In the genomic region with DNA sequence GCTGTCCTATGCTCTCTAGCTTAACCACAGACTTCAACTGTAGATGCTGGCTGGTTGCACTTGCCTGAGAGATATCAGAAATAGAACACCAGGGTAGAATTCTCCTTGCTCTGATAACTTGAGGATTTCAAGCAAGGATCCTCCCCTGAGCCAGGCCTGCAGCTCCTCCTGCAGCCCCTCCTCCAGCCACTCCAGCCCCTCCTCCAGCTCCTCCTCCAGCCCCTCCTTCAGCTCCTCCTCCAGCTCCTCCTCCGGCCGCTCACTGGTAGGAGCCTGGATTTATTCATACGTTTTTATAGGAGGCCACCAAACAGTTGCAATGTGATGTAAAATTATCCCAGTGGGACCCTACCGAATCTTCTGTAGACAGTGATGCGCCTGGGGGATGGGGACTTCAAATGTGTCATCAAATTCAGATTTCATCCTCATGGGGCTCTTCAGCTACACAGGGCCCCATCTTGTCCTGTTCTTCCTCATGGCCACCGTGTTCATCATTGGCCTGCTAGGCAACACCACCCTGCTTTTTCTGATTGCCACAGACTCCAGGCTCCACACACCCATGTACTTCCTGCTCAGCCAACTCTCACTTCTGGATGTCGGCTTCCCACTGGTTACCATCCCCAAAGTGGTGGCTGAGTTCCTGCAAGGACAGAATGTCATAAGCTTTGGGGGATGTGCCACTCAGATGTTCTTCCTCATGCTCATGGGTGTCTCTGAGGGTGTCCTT, we compare ENCODE assay signal across 13 mouse cellular contexts. TPM values are rescaled to one million over a fixed set of nuclear protein-coding genes. Genes with fewer than 3 reads are reported as not detected.
DNase-seq lines count a peak whose midpoint lies in the region; ATAC-seq and TF ChIP-seq lines count a peak whose summit lies in the region.
"Not testable (repeated sequence)": the region's sequence is repeated elsewhere in the genome, so short reads cannot be mapped to it uniquely, and the experiment has no call there.
"Had no signal": no experiment of that assay in that cellular context is flagged by ENCODE, and none has a peak within 500 bp of the region (broad histone marks: within the 10 kb centered on the region; RNA-seq: fewer than 3 reads in every experiment).

No protein-coding gene starts in this region.

- TF ChIP-seq POLR2A in MEL (IDR thresholded peaks at IDR 0.05; ENCODE audit: control insufficient read depth in 1 of 2, insufficient read depth in 1 of 2, low read depth in 1 of 2, low read length in 2 of 2, poor library complexity in 1 of 2); brain, embryonic 14.5 days (IDR thresholded peaks at IDR 0.05; ENCODE audit: borderline replicate concordance, extremely low read depth, insufficient read depth, insufficient read length, poor library complexity, severe bottlenecking): not testable (repeated sequence)

- H3K4me3 ChIP-seq in MEL (ENCODE audit: control insufficient read depth in 1 of 2, insufficient read depth in 1 of 2, low read depth in 2 of 2, low read length in 2 of 2); intestine, embryonic 15.5 days (replicated peaks): not testable (repeated sequence)

- WGBS in intestine, embryonic 15.5 days: 64% methylated on average over 6 of the region's 7 CpGs

- not testable (repeated sequence) for H3K27me3 ChIP-seq in MEL (ENCODE audit: control insufficient read depth in 1 of 2, insufficient read depth in 2 of 2, low read length in 2 of 2); intestine, embryonic 15.5 days (replicated peaks)

- not testable (repeated sequence) for H3K4me1 ChIP-seq in MEL (ENCODE audit: control insufficient read depth in 1 of 2, insufficient read depth in 2 of 2, low read length in 2 of 2); intestine, embryonic 15.5 days (replicated peaks)

- not testable (repeated sequence) for H3K4me2 ChIP-seq in intestine, embryonic 15.5 days (replicated peaks)

- TF ChIP-seq CTCF in MEL (IDR thresholded peaks at IDR 0.05 in 2 of 3, conservative IDR thresholded peaks at IDR 0.05 in 1 of 3; ENCODE audit: control insufficient read depth in 1 of 3, insufficient read depth in 1 of 3, low read depth in 2 of 3, low read length in 3 of 3, poor library complexity in 1 of 3, severe bottlenecking in 1 of 3); brain, embryonic 14.5 days (IDR thresholded peaks at IDR 0.05; ENCODE audit: borderline replicate concordance, extremely low read depth, insufficient read depth, insufficient read length): not testable (repeated sequence)

- not testable (repeated sequence) for H3K79me2 ChIP-seq in MEL (ENCODE audit: control insufficient read depth, insufficient read depth, low read length, poor library complexity)

- H3K9ac ChIP-seq in MEL (ENCODE audit: control insufficient read depth, low read depth, low read length, poor library complexity, severe bottlenecking); intestine, embryonic 15.5 days: not testable (repeated sequence)

- H3K27ac ChIP-seq in MEL (ENCODE audit: control insufficient read depth, low read depth, low read length); intestine, embryonic 15.5 days: not testable (repeated sequence)

- not testable (repeated sequence) for TF ChIP-seq EP300 in MEL (IDR thresholded peaks at IDR 0.05; ENCODE audit: low read depth in 1 of 2, low read length in 2 of 2)

- DNase-seq in MEL (ENCODE audit: low read depth, low spot score): peak; percentile 73
- peak; percentile 13 for DNase-seq in brain, embryonic 14.5 days (ENCODE audit: low read depth)
- DNase-seq in gastrocnemius, postnatal 10 days: peak; percentile 39
- peak; percentile 6 for DNase-seq in layer of hippocampus, adult 11-12 months (ENCODE audit: low spot score)
- peak; percentile 56 for DNase-seq in lung, postnatal 14 days
- peak; percentile 24 for DNase-seq in retina, postnatal 1 day
- peak; percentile 53 for DNase-seq in thymus, postnatal 4 days

- H3K9me3 ChIP-seq in MEL (replicated peaks; ENCODE audit: insufficient read depth, low read length); intestine, embryonic 15.5 days: not testable (repeated sequence)

- TF ChIP-seq RAD21 in MEL (IDR thresholded peaks at IDR 0.05; ENCODE audit: low read depth, low read length): not testable (repeated sequence)

- peak; percentile 52; the same call in 1 of the 2 replicates for ATAC-seq in intestine, embryonic 15.5 days

- H3K36me3 ChIP-seq in MEL (ENCODE audit: control insufficient read depth in 1 of 2, insufficient read depth in 2 of 2, low read length in 2 of 2); intestine, embryonic 15.5 days: not testable (repeated sequence)

RNA-seq across cellular contexts. Expression of gene Olfr374, which starts 7.3 kb away (rescaled TPM):
- total RNA-seq in MEL (2012; rRNA removed): 0.08 TPM in 1 of 2 replicates, not detected in the other
- polyA plus RNA-seq in MEL (2012; ENCODE audit: insufficient read depth in 1 of 2, insufficient read length in 2 of 2, low read depth in 1 of 2, low replicate concordance in 2 of 2, missing spikeins in 1 of 2): under 1 TPM in 1 of 2 experiments, not detected in 1; 0.06 TPM
- not detected in 2 replicates for polyA plus RNA-seq in brain, embryonic 14.5 days (2012; rRNA removed)
- total RNA-seq in gastrocnemius, postnatal 10 days (2021): not detected
- 0.01 and 0.04 TPM in 2 replicates for polyA plus RNA-seq in intestine, embryonic 15.5 days (2015; fragmentation: Nextera tagmentation; extraction: Ambion mirVana)
- total RNA-seq: CH12.LX; gastrocnemius, adult 8-10 months; liver, adult 2 months had no signal
- polyA plus RNA-seq: hindbrain, embryonic 12.5 days; liver, adult 2 months; midbrain, embryonic 12.5 days had no signal

RNA-seq across cellular contexts. Expression of gene Olfr373, which starts 16.6 kb away (rescaled TPM):
- 0.04 TPM in 1 of 2 replicates, not detected in the other for total RNA-seq in MEL (2012; rRNA removed)
- 1 to 10 TPM in 1 of 2 experiments, not detected in 1; 1.0 TPM for polyA plus RNA-seq in MEL (2012; ENCODE audit: insufficient read depth in 1 of 2, insufficient read length in 2 of 2, low read depth in 1 of 2, low replicate concordance in 2 of 2, missing spikeins in 1 of 2)
- not detected in 2 replicates for polyA plus RNA-seq in brain, embryonic 14.5 days (2012; rRNA removed)
- not detected for total RNA-seq in gastrocnemius, postnatal 10 days (2021)
- 0.05 and 0.09 TPM in 2 replicates for polyA plus RNA-seq in intestine, embryonic 15.5 days (2015; fragmentation: Nextera tagmentation; extraction: Ambion mirVana)
- total RNA-seq: CH12.LX; gastrocnemius, adult 8-10 months; liver, adult 2 months had no signal
- polyA plus RNA-seq: hindbrain, embryonic 12.5 days; liver, adult 2 months; midbrain, embryonic 12.5 days had no signal

RNA-seq across cellular contexts. Expression of gene Tpm4, which starts 35.2 kb away (rescaled TPM):
- total RNA-seq in MEL (2012; rRNA removed): 0.12 TPM in 1 of 2 replicates, not detected in the other
- under 1 TPM in 1 of 2 experiments, not detected in 1; 0.36 TPM for polyA plus RNA-seq in MEL (2012; ENCODE audit: insufficient read depth in 1 of 2, insufficient read length in 2 of 2, low read depth in 1 of 2, low replicate concordance in 2 of 2, missing spikeins in 1 of 2)
- 134 and 149 TPM in 2 replicates for polyA plus RNA-seq in brain, embryonic 14.5 days (2012; rRNA removed)
- 100 to 1,000 TPM; 115 to 142 TPM for total RNA-seq in gastrocnemius, postnatal 10 days (2021)
- polyA plus RNA-seq in intestine, embryonic 15.5 days (2015; fragmentation: Nextera tagmentation; extraction: Ambion mirVana): 545 and 589 TPM in 2 replicates

RNA-seq across cellular contexts. Expression of gene Olfr372, which starts 58.5 kb away (rescaled TPM):
- total RNA-seq in MEL (2012; rRNA removed): 0.04 TPM in 1 of 2 replicates, not detected in the other
- polyA plus RNA-seq in MEL (2012; ENCODE audit: insufficient read depth in 1 of 2, insufficient read length in 2 of 2, low read depth in 1 of 2, low replicate concordance in 2 of 2, missing spikeins in 1 of 2): under 1 TPM in 1 of 2 experiments, not detected in 1; 0.01 TPM
- polyA plus RNA-seq in brain, embryonic 14.5 days (2012; rRNA removed): not detected in 2 replicates
- total RNA-seq in gastrocnemius, postnatal 10 days (2021): not detected
- polyA plus RNA-seq in intestine, embryonic 15.5 days (2015; fragmentation: Nextera tagmentation; extraction: Ambion mirVana): not detected in 2 replicates
- total RNA-seq: CH12.LX; gastrocnemius, adult 8-10 months; liver, adult 2 months had no signal
- polyA plus RNA-seq: hindbrain, embryonic 12.5 days; liver, adult 2 months; midbrain, embryonic 12.5 days had no signal

Comparison
In these comparisons a context has a peak if more than half of its experiments do, and no peak if none do; other contexts are left out.
1. DNase-seq: peak in every context shown above with its lines; median percentile 73 in MEL; 56 in lung, postnatal 14 days; 53 in thymus, postnatal 4 days; 39 in gastrocnemius, postnatal 10 days; 24 in retina, postnatal 1 day; 13 in brain, embryonic 14.5 days; 6 in layer of hippocampus, adult 11-12 months.
2. RNA of gene Tpm4, which starts 35.2 kb away (polyA plus RNA-seq): 545 to 589 TPM in intestine, embryonic 15.5 days and 134 to 149 TPM in brain, embryonic 14.5 days; 0.36 TPM in MEL; every median in the first group is over 10 times any median in the second.